Mouse (Mus musculus) bone marrow macrophage, adult 2 months (primary cell): Measurements from ENCODE around the gene Dmd. TPM values are rescaled to one million over a fixed set of nuclear protein-coding genes. Genes with fewer than 3 reads are reported as not detected.

ENCODE experiments used
- H3K27ac ChIP-seq: 2 replicates; pipeline ENCODE4 v1.5.1; 2012; ENCODE audit warnings: low read depth, low read length; ENCODE audit not compliant: insufficient read depth
- H3K4me1 ChIP-seq: 2 replicates; pipeline ENCODE4 v1.6.1; 2012; ENCODE audit warnings: low read length; ENCODE audit not compliant: control insufficient read depth, insufficient read depth
- H3K4me3 ChIP-seq: 2 replicates; pipeline ENCODE4 v1.5.1; 2012; ENCODE audit warnings: mild to moderate bottlenecking, low read length, moderate library complexity; ENCODE audit not compliant: insufficient read depth
- CTCF ChIP-seq: IDR thresholded peaks from 2 replicates; pipeline ENCODE4 v1.5.1; 2012; ENCODE audit warnings: low read depth, mild to moderate bottlenecking, low read length, moderate library complexity
- POLR2A ChIP-seq: IDR thresholded peaks from 2 replicates; pipeline ENCODE4 v1.6.1; 2012; ENCODE audit warnings: mild to moderate bottlenecking, low read depth, low read length, borderline replicate concordance
- polyA plus RNA-seq: library from polyadenylated mRNA; stranded (reverse); fragments of >200 nt; gene quantifications from 2 replicates; pipeline ENCODE4 v1.2.4, GENCODE M21; 2012; ENCODE audit not compliant: missing spikeins, insufficient read depth, insufficient read length

Dmd gene
- polyA plus RNA-seq, 1 experiment: 0.23 TPM

DNA sequence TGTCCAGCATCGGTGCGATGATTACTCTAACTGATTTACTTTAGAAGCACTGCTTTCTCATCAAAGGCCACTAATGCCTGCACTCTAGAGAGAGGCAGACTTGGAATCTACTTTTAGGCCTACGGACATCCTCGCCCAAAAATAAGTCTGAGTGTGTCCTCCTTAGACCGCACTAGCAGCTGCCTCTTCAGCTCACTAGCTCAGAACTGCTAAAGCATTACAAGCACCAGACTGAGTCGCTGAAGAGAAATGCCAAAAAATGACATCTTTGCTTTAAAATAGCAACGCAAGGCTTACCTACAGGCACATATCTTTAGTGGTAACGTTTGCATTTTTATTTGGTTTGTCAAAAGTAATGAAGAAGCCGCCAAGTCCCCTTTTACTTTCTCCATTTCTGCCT, 2098.0 kb downstream of the Dmd start:
- Histone ChIP-seq H3K27ac (no peak overlapping the region), H3K4me3 (no peak overlapping the region), H3K4me1 (no peaks in the 10 kb centered on the region)
- TF ChIP-seq CTCF: no peak

DNA sequence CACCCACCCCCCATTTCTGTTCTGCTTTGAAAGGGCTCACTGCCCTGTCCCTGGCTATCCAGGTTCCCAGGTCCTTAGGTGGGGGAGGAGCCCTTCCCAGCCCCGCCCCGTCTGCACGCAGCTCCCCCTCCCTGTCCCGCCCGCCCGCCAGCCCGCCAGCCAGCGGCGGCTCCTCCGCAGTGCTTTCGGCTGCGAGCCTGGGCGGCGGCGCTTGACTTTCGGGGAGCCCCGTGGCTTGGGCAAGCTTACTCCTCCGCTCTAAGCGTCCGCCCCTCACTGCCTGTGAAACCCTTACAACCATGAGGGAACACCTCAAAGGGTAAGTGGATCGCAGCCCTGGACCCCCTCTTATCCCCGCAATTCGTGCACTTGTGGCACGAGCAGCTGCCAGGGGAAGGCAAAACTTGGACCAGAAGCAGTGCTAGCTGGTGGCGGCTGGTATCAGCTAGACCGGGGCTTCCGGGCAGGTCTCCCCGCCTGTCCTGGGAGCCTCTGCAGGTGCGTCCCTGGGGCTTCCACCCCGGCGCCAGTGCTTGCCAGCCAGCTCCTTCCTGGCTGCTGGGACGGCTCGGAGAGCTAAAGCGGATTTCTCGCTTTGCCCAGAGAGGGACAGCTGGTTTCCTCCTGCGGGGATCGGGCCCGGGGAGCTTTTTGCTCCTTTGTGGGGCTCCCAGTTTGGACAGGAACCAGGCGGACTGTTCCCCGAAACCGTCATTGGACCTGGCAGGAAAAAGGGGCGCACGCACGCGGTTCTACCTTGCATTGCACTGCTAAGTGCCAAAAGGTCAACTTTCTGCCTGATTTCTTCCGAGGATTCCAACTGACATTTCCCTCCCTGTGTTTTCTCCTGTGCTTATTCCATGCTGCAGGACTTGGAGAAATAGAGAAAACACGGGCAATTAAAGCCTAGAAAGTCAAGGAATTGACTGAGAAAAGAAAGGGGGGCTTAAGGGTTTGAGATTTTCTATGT, 2099.8 kb downstream of the Dmd start:
- no peak overlapping the region for H3K27ac ChIP-seq
- no peaks in the 10 kb centered on the region for H3K4me1 ChIP-seq
- peak overlapping the region; percentile 60 for H3K4me3 ChIP-seq
- TF ChIP-seq POLR2A: no peak

DNA sequence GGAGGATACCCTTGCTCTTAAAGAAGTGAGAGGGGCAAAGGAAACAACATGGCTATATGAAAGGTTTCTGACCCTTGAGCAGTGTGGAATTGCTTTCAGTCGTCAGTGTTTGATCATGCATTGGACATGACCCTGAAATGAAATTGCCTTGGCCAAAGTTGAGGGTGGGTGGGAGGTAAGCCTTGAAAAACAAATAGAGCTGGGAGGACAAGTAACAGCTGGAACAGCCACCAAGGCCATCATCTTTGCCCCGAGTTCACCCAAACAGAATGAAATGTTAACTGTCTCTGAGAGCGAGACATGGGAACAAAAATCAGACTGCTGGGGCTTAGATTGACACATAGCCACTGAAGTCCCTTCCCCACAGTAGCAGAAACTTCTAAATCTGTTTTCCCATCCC, 2100.9 kb downstream of the Dmd start:
- H3K4me3 ChIP-seq: no peak overlapping the region
- H3K4me1 ChIP-seq: no peaks in the 10 kb centered on the region
- TF ChIP-seq CTCF (no peak), POLR2A (no peak)
- H3K27ac ChIP-seq: no peak overlapping the region

DNA sequence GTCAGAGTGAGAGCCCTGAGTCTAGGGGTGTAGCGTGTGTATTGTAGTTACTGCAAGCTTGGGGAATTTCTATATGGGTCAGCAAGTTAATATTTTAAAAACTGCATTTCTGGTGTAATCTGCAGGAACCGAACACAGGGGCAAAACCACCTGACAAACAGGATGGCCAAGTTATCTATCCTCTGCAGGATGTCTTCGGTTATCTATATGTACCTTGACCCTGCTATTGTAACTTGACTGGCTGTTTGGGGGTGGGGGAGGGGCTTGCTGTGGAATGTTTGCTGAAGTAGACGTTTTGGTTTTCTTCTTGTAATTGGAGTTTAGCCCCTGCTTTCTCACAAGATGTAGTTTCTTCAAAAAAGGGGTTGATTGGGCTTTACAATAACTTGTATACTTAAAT, 2124.9 kb downstream of the Dmd start:
- Histone ChIP-seq H3K4me1 (no peaks in the 10 kb centered on the region), H3K4me3 (no peak overlapping the region), H3K27ac (no peak overlapping the region)
- TF ChIP-seq POLR2A (no peak), CTCF (no peak)

DNA sequence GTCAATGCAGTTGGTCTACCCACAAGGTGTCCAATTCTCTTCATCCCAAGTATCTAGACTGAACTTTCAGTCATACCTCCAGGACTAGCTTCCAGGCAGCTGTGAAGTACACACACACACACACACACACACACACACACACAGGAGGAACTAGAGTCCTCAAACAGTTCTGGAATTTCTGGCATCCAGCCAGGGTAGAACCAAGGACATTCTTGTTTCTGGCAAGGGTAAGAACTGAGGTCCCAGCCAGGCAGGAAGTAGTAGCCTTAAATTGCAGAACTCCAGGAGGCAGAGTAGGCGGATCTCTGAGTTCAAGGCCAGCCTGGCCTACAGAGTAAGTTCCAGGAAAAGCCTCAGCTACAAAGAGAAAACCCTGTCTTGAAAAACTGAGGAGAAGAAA, 2128.2 kb downstream of the Dmd start:
- H3K27ac ChIP-seq: no peak overlapping the region
- no peak overlapping the region for H3K4me3 ChIP-seq
- TF ChIP-seq CTCF: no peak
- no peak for TF ChIP-seq POLR2A
- H3K4me1 ChIP-seq: no peaks in the 10 kb centered on the region

DNA sequence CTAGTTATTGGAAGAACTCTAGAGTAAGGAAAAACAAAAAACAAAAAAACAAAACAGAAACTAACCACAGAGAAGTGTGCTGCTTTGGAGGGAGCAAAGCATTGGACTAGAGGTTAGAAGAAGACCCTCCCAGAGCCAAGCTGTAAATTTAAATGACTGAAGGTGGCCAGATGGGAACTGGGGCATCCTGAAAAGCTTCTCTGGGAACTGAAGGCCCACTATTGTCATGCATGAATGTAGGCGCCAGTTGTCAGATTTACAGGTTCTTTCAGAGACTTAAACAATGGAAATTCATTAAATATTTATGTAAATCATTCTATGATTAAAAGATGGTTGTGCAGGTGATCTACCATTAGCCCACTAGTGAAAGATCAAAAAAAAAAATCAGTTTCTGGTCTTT, 2128.9 kb downstream of the Dmd start:
- Histone ChIP-seq H3K27ac (no peak overlapping the region), H3K4me3 (no peak overlapping the region), H3K4me1 (no peaks in the 10 kb centered on the region)
- TF ChIP-seq CTCF: no peak
- TF ChIP-seq POLR2A: no peak

DNA sequence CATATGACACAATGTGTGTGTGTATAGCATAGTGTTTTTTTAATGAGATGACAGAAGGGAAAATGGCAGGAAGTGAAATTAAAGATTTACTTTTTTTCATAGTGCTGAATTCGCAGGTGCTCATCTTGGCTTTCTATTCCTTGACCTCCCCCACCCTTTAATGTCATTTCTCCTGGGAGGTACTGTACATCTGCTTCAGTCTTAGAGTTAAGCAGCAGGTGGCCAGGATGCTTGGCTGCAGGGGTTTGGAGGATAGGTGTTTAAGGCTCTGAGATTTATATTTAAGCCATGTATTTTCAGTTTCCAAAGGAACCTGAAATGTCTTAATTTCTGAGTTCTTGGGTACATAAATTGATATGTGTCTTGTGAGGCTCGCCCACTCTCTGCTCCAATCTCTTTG, 2130.5 kb downstream of the Dmd start:
- Histone ChIP-seq H3K27ac (no peak overlapping the region), H3K4me3 (no peak overlapping the region), H3K4me1 (no peaks in the 10 kb centered on the region)
- TF ChIP-seq CTCF (no peak), POLR2A (no peak)

DNA sequence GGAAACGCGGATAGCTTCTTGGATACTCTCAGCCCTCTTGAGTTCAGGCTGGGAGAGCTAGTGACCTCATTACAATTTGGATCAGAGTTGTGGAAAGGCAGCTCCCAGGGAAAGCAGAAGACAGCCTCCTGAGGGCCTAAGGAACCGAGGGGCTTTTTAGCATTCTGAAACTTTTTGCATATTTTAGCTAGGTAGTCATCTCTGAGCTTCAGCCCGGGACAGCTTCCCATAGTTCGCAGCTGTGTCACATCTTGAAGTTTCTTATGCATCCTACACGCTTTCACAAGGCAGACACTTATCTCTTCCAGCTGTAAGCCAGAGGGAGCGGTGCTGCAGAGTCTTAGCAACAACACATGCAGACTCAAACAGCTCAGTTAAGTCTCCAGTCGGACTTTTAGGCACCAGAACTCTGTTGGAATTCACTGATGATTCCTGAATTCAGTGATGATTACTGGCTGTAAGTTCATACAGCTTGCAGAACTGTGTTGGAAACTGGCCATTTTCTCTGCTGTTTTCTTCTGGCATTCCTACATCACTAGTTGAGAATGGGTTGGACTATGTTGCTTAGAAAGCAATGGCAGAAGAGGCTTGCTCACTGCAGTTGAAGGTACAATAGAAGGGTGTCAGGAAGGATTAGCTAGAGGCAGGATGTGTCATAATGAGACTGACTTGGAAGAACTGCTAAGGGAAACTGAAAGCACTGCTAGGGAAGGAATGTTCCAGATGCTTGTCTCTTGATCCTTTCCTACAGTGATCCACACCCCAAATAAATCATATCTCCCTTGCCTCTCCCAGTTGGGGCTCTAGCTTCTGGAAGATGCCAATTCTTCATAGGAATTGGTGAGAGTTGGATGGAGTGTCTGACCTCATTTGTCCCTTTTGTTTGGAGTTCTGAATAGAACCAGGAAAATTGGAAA, 2135.8 kb downstream of the Dmd start:
- H3K4me3 ChIP-seq: no peak overlapping the region
- no peak for TF ChIP-seq CTCF
- no peak for TF ChIP-seq POLR2A
- H3K4me1 ChIP-seq: no peaks in the 10 kb centered on the region
- H3K27ac ChIP-seq: no peak overlapping the region

DNA sequence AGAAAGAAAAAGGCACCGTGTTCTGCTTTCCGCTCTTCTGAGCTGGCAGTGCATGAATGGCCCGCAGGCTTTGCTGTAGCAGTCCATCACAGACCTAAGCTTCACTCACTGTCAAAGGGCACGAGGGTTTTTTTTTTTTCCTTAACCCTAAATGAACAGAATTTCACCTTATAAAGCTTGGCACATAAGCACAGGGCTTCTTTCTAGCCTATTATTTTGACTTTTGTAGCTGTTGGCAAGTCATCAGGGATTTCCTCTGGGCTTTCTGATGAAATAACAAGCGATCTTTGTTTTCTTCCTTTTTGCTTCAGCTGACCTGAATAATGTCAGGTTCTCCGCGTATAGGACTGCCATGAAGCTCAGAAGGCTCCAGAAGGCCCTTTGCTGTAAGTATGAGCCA, 2140.8 kb downstream of the Dmd start:
- Histone ChIP-seq H3K4me3 (no peak overlapping the region), H3K27ac (no peak overlapping the region), H3K4me1 (no peaks in the 10 kb centered on the region)
- TF ChIP-seq CTCF: no peak
- no peak for TF ChIP-seq POLR2A

DNA sequence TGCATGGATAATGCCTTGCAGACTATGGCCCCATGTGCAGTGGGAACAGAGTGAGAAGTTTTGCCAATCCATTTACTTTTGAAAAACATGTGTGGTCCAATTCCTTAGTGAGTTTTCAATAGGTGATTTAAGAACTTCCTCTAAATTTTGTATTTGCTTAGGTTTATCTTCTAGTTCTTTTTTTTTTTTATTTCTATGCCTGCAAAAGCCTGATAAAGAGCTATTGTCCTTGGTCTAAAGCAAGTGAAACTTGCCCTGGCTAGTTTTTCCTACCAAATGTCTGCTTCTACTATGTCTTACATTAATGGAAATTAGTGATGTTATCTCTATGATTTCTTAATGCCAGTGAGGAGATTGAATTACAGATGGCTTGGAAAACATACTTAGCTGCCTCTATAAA, 2144.7 kb downstream of the Dmd start:
- Histone ChIP-seq H3K4me1 (no peaks in the 10 kb centered on the region), H3K4me3 (no peak overlapping the region), H3K27ac (no peak overlapping the region)
- TF ChIP-seq POLR2A: no peak
- no peak for TF ChIP-seq CTCF
